ENCODE assay signal across 20 mouse cellular contexts in genomic region chr16:3983146-3983700, GRCm38 (mm10). TPM values are rescaled to one million over a fixed set of nuclear protein-coding genes. Genes with fewer than 3 reads are reported as not detected.
"Had no signal": no experiment of that assay in that cellular context is flagged by ENCODE, and none has a peak within 500 bp of the region (broad histone marks: within the 10 kb centered on the region; RNA-seq: fewer than 3 reads in every experiment).

No protein-coding gene starts in this region.

- H3K27me3 ChIP-seq: limb, embryonic 12.5 days; liver, embryonic 15.5 days; lung, embryonic 15.5 days; megakaryocyte, embryonic 14.5 days; midbrain, embryonic 15.5 days; neural tube, embryonic 12.5 days had no signal

- DNase-seq: kidney, adult 8-10 months; kidney, postnatal 36 days; liver; lung, postnatal 14 days; retina, postnatal 1 day; right cerebral cortex, postnatal 14 days had no signal

- H3K4me3 ChIP-seq: limb, embryonic 12.5 days; liver, embryonic 15.5 days; lung, embryonic 15.5 days; megakaryocyte, embryonic 14.5 days; midbrain, embryonic 15.5 days; neural tube, embryonic 12.5 days had no signal

- H3K27ac ChIP-seq: limb, embryonic 12.5 days; liver, embryonic 15.5 days; lung, embryonic 15.5 days; macrophage; midbrain, embryonic 15.5 days; neural tube, embryonic 12.5 days; stomach, postnatal 0 days had no signal

- ATAC-seq: intestine, embryonic 16.5 days; midbrain, embryonic 15.5 days had no signal

- H3K9me3 ChIP-seq: limb, embryonic 12.5 days; liver, embryonic 15.5 days; lung, embryonic 15.5 days; megakaryocyte, embryonic 14.5 days; midbrain, embryonic 15.5 days; neural tube, embryonic 12.5 days had no signal

- H3K9ac ChIP-seq: limb, embryonic 12.5 days; liver, embryonic 15.5 days; lung, embryonic 15.5 days; midbrain, embryonic 15.5 days; neural tube, embryonic 12.5 days had no signal

- H3K4me2 ChIP-seq: limb, embryonic 12.5 days; liver, embryonic 15.5 days; lung, embryonic 15.5 days; midbrain, embryonic 11.5 days; midbrain, embryonic 15.5 days; neural tube, embryonic 12.5 days had no signal

- H3K4me1 ChIP-seq: limb, embryonic 12.5 days; liver, embryonic 15.5 days; lung, embryonic 15.5 days; midbrain, embryonic 15.5 days; neural tube, embryonic 12.5 days had no signal

RNA-seq across cellular contexts. Expression of gene Dnase1, which starts 53.5 kb away (rescaled TPM):
- total RNA-seq: layer of hippocampus, adult 18-20 months; layer of hippocampus, postnatal 10 days; left cerebral cortex, postnatal 36 days; monocyte, adult 5-6 weeks had no signal
- polyA plus RNA-seq: macrophage had no signal
